10 mouse cellular contexts compared by ENCODE assay signal in genomic region chr1:66655747-66656119, GRCm38 (mm10). TPM values are rescaled to one million over a fixed set of nuclear protein-coding genes. Genes with fewer than 3 reads are reported as not detected.
DNase-seq lines count a peak whose midpoint lies in the region; ATAC-seq and TF ChIP-seq lines count a peak whose summit lies in the region.
"Had no signal": no experiment of that assay in that cellular context is flagged by ENCODE, and none has a peak within 500 bp of the region (broad histone marks: within the 10 kb centered on the region; RNA-seq: fewer than 3 reads in every experiment).

No protein-coding gene starts in this region.

- no peak for TF ChIP-seq POLR2A in brain, embryonic 14.5 days (IDR thresholded peaks at IDR 0.05; ENCODE audit: borderline replicate concordance, extremely low read depth, insufficient read depth, insufficient read length, poor library complexity, severe bottlenecking)

- intact Hi-C loops in gastrocnemius, adult 2 months (cut with DNase I), result loop anchor here (10.0 kb wide), 1 partner anchor 551 kb away; no protein-coding TSS in a partner anchor

- H3K9me3 ChIP-seq in hindbrain, embryonic 16.5 days (ENCODE audit: control insufficient read depth, low read length), result no peaks in the 10 kb centered on the region

- no peak overlapping the region for H3K4me3 ChIP-seq in gastrocnemius, adult 2 months
- H3K4me3 ChIP-seq in hindbrain, embryonic 16.5 days (ENCODE audit: low read length), result no peak overlapping the region

- H3K4me1 ChIP-seq in hindbrain, embryonic 16.5 days (ENCODE audit: control insufficient read depth, insufficient read depth, low read depth, low read length), result no peaks in the 10 kb centered on the region

- DNase-seq in gastrocnemius, adult 2 months, result no peak
- no peak for DNase-seq in gastrocnemius, postnatal 10 days
- DNase-seq in 3T3-L1 (ENCODE audit: low read depth, low spot score), result peak; percentile 70
- DNase-seq in brain, embryonic 14.5 days (ENCODE audit: low read depth), result peak; percentile 91
- no peak for DNase-seq in right cerebral cortex, postnatal 4 days
- no peak for DNase-seq in layer of hippocampus, adult 9-10 months (ENCODE audit: low spot score)
- DNase-seq: gastrocnemius, postnatal 36 days had no signal

- H3K9ac ChIP-seq in hindbrain, embryonic 16.5 days (ENCODE audit: low read depth, low read length), result no peak overlapping the region
- H3K9ac ChIP-seq: liver, embryonic 14.5 days had no signal

- H3K4me2 ChIP-seq in hindbrain, embryonic 16.5 days (ENCODE audit: low read length), result no peak overlapping the region

- H3K27me3 ChIP-seq in hindbrain, embryonic 16.5 days (replicated peaks; ENCODE audit: control insufficient read depth, insufficient read depth, low read length), result no peaks in the 10 kb centered on the region

- no peak overlapping the region for H3K27ac ChIP-seq in gastrocnemius, adult 2 months
- H3K27ac ChIP-seq in hindbrain, embryonic 16.5 days (ENCODE audit: low read depth, low read length), result no peak overlapping the region
- H3K27ac ChIP-seq: liver, embryonic 14.5 days had no signal

- H3K36me3 ChIP-seq in hindbrain, embryonic 16.5 days (ENCODE audit: control insufficient read depth, insufficient read depth, low read length), result 0 out of 2 replicates have a peak, but pooled peaks cover 2% of the 10 kb centered on the region

- TF ChIP-seq CTCF in gastrocnemius, adult 2 months (IDR thresholded peaks at IDR 0.05), result peak; percentile 58
- no peak for TF ChIP-seq CTCF in brain, embryonic 14.5 days (IDR thresholded peaks at IDR 0.05; ENCODE audit: borderline replicate concordance, extremely low read depth, insufficient read depth, insufficient read length)

- peak; percentile 66 for ATAC-seq in hindbrain, embryonic 16.5 days
- ATAC-seq in megakaryocyte-erythroid progenitor cell, adult 5-6 weeks (replicated peaks; ENCODE audit: low FRiP score, low TSS enrichment, poor library complexity, severe bottlenecking), result no peak

RNA-seq across cellular contexts. Expression of gene Rpe, which starts 44.9 kb away (rescaled TPM):
- 10 to 100 TPM in 1 of 2 experiments, 1 to 10 TPM in 1; 8.8 to 10.7 TPM for total RNA-seq in gastrocnemius, adult 2 months (2021)
- total RNA-seq in gastrocnemius, postnatal 10 days (2021), result 10 to 100 TPM; 10.2 to 13.4 TPM
- 24.2 and 25.1 TPM in 2 replicates for polyA plus RNA-seq in brain, embryonic 14.5 days (2012; rRNA removed)
- polyA plus RNA-seq in hindbrain, embryonic 16.5 days (2015; fragmentation: Nextera tagmentation; extraction: Ambion mirVana), result 40.4 and 42.8 TPM in 2 replicates
- 33.7 and 42.6 TPM in 2 replicates for total RNA-seq in megakaryocyte-erythroid progenitor cell, adult 5-6 weeks (2014; fragmentation: Nextera tagmentation)
- 41.4 and 45.1 TPM in 2 replicates for total RNA-seq in megakaryocyte-erythroid progenitor cell, adult 5-6 weeks (2017)

Comparison
In these comparisons a context has a peak if more than half of its experiments do, and no peak if none do; other contexts are left out.
1. DNase-seq: peak in 3T3-L1 (single experiment) and brain, embryonic 14.5 days (single experiment); none in gastrocnemius, adult 2 months (single experiment), gastrocnemius, postnatal 10 days (single experiment), right cerebral cortex, postnatal 4 days (single experiment) and layer of hippocampus, adult 9-10 months (single experiment).